In genomic region chr5:91428547-91428946, GRCm38 (mm10) we compare ENCODE assay signal across 24 mouse cellular contexts. TPM values are rescaled to one million over a fixed set of nuclear protein-coding genes. Genes with fewer than 3 reads are reported as not detected.
DNase-seq lines count a peak whose midpoint lies in the region; ATAC-seq lines count a peak whose summit lies in the region.
"Had no signal": no experiment of that assay in that cellular context is flagged by ENCODE, and none has a peak within 500 bp of the region (broad histone marks: within the 10 kb centered on the region; RNA-seq: fewer than 3 reads in every experiment).

No protein-coding gene starts in this region.

- H3K9ac ChIP-seq in heart, embryonic 11.5 days (ENCODE audit: low read depth, low read length) = no peak overlapping the region
- no peak overlapping the region for H3K9ac ChIP-seq in midbrain, embryonic 15.5 days
- no peak overlapping the region for H3K9ac ChIP-seq in midbrain, embryonic 13.5 days (replicated peaks)
- H3K9ac ChIP-seq: embryonic facial prominence, embryonic 13.5 days; hindbrain, embryonic 12.5 days; hindbrain, embryonic 15.5 days had no signal

- H3K4me2 ChIP-seq in heart, embryonic 11.5 days = no peak overlapping the region
- H3K4me2 ChIP-seq in midbrain, embryonic 15.5 days = no peak overlapping the region
- no peak overlapping the region for H3K4me2 ChIP-seq in midbrain, embryonic 13.5 days (replicated peaks)
- H3K4me2 ChIP-seq: embryonic facial prominence, embryonic 13.5 days; hindbrain, embryonic 12.5 days; hindbrain, embryonic 15.5 days had no signal

- no peak overlapping the region for H3K4me3 ChIP-seq in heart, embryonic 11.5 days (ENCODE audit: low read depth, low read length)
- no peak overlapping the region for H3K4me3 ChIP-seq in midbrain, embryonic 15.5 days
- no peak overlapping the region for H3K4me3 ChIP-seq in midbrain, embryonic 13.5 days (replicated peaks)
- H3K4me3 ChIP-seq: embryonic facial prominence, embryonic 10.5 days; embryonic facial prominence, embryonic 13.5 days; erythroblast, embryonic 14.5 days; forebrain, embryonic 10.5 days; heart, adult 2 months; heart, embryonic 10.5 days; hindbrain, embryonic 12.5 days; hindbrain, embryonic 15.5 days had no signal

- no peaks in the 10 kb centered on the region for H3K27me3 ChIP-seq in heart, embryonic 11.5 days (ENCODE audit: control insufficient read depth, insufficient read depth, low read length)
- H3K27me3 ChIP-seq in midbrain, embryonic 15.5 days (replicated peaks) = no peaks in the 10 kb centered on the region
- no peaks in the 10 kb centered on the region for H3K27me3 ChIP-seq in midbrain, embryonic 13.5 days
- H3K27me3 ChIP-seq: embryonic facial prominence, embryonic 13.5 days; hindbrain, embryonic 12.5 days; hindbrain, embryonic 15.5 days had no signal

- no peaks in the 10 kb centered on the region for H3K4me1 ChIP-seq in heart, embryonic 11.5 days (ENCODE audit: control insufficient read depth, insufficient read depth, low read length)
- H3K4me1 ChIP-seq in midbrain, embryonic 15.5 days = no peaks in the 10 kb centered on the region
- H3K4me1 ChIP-seq in midbrain, embryonic 13.5 days (replicated peaks) = 0 out of 2 replicates have a peak, but pooled peaks cover 2% of the 10 kb centered on the region
- H3K4me1 ChIP-seq: embryonic facial prominence, embryonic 10.5 days; embryonic facial prominence, embryonic 13.5 days; heart, embryonic 10.5 days; hindbrain, embryonic 12.5 days; hindbrain, embryonic 15.5 days had no signal

- no peak overlapping the region for H3K27ac ChIP-seq in heart, embryonic 11.5 days (ENCODE audit: low read depth, low read length)
- no peak overlapping the region for H3K27ac ChIP-seq in midbrain, embryonic 15.5 days
- H3K27ac ChIP-seq in midbrain, embryonic 13.5 days = no peak overlapping the region
- H3K27ac ChIP-seq: embryonic facial prominence, embryonic 10.5 days; embryonic facial prominence, embryonic 13.5 days; forebrain, embryonic 10.5 days; heart, adult 2 months; heart, embryonic 10.5 days; hindbrain, embryonic 12.5 days; hindbrain, embryonic 15.5 days had no signal

- H3K9me3 ChIP-seq in heart, embryonic 11.5 days (replicated peaks; ENCODE audit: control insufficient read depth, low read length) = no peaks in the 10 kb centered on the region
- H3K9me3 ChIP-seq in midbrain, embryonic 15.5 days = no peaks in the 10 kb centered on the region
- no peaks in the 10 kb centered on the region for H3K9me3 ChIP-seq in midbrain, embryonic 13.5 days
- H3K9me3 ChIP-seq: embryonic facial prominence, embryonic 10.5 days; embryonic facial prominence, embryonic 13.5 days; forebrain, embryonic 10.5 days; G1E; heart, embryonic 10.5 days; hindbrain, embryonic 12.5 days; hindbrain, embryonic 15.5 days had no signal

- ATAC-seq in heart, embryonic 11.5 days (replicated peaks; ENCODE audit: insufficient number of reproducible peaks, low FRiP score, low TSS enrichment) = no peak
- ATAC-seq in midbrain, embryonic 15.5 days (replicated peaks) = 0 out of 2 replicates have a peak, but pooled peaks have one; percentile 60
- no peak for ATAC-seq in midbrain, embryonic 13.5 days
- ATAC-seq: forebrain, embryonic 14.5 days; intestine, postnatal 0 days; Patski had no signal

- no peaks in the 10 kb centered on the region for H3K36me3 ChIP-seq in heart, embryonic 11.5 days (ENCODE audit: control insufficient read depth, insufficient read depth, low read length)
- H3K36me3 ChIP-seq in midbrain, embryonic 15.5 days (replicated peaks) = no peaks in the 10 kb centered on the region
- H3K36me3 ChIP-seq in midbrain, embryonic 13.5 days = no peaks in the 10 kb centered on the region
- H3K36me3 ChIP-seq: embryonic facial prominence, embryonic 10.5 days; embryonic facial prominence, embryonic 13.5 days; forebrain, embryonic 10.5 days; G1E; heart, embryonic 10.5 days; hindbrain, embryonic 12.5 days; hindbrain, embryonic 15.5 days had no signal

- WGBS in heart, embryonic 11.5 days (ENCODE audit: insufficient replicate concordance) = 77% methylated on average over 8 of the region's 8 CpGs
- 45% methylated on average over 8 of the region's 8 CpGs for WGBS in midbrain, embryonic 15.5 days
- WGBS in midbrain, embryonic 13.5 days = 52% methylated on average over 8 of the region's 8 CpGs

- peak; percentile 8 for DNase-seq in embryo, embryonic 10 days (ENCODE audit: low spot score)
- no peak for DNase-seq in embryo, embryonic 11 days
- peak; percentile 12 for DNase-seq in heart, adult 11 months
- DNase-seq: adrenal gland, postnatal 10 days; adrenal gland, postnatal 36 days; cerebellum, adult 11 months; cerebellum, adult 9-11 months; cerebellum, postnatal 25 days; gastrocnemius, postnatal 25 days; heart, adult 2 months had no signal

RNA-seq across cellular contexts. Expression of gene Btc, which starts 25.8 kb away (rescaled TPM):
- 0.77 and 1.3 TPM in 2 replicates for polyA plus RNA-seq in heart, embryonic 11.5 days (2014; fragmentation: Nextera tagmentation; extraction: Ambion mirVana)
- polyA plus RNA-seq in midbrain, embryonic 15.5 days (2015; fragmentation: Nextera tagmentation; extraction: Ambion mirVana) = 0.15 TPM in 1 of 2 replicates, not detected in the other
- polyA plus RNA-seq in midbrain, embryonic 13.5 days (2015; fragmentation: Nextera tagmentation; extraction: Ambion mirVana) = not detected in 2 replicates
- polyA plus RNA-seq: erythroblast, embryonic 14.5 days; forebrain, embryonic 10.5 days; G1E; hindbrain, embryonic 15.5 days had no signal
